Mouse (Mus musculus) spleen, adult 2 months (tissue): ENCODE measurements around the gene Dab2ip.

Source experiments
- CTCF ChIP-seq: fragments of 200-500 bp; IDR thresholded peaks from 2 replicates; pipeline ENCODE4 v1.5.1; 2011; ENCODE audit warnings: mild to moderate bottlenecking, inconsistent platforms; ENCODE audit not compliant: insufficient read depth, insufficient read length, insufficient replicate concordance; ENCODE audit errors: extremely low read depth
- POLR2A ChIP-seq: fragments of 200-500 bp; IDR thresholded peaks from 2 replicates; pipeline ENCODE4 v1.6.1; 2011; ENCODE audit warnings: low read depth, low read length, inconsistent platforms

GRCm38 (mm10) chr2:35662738-35663550, 104.9 kb downstream of the Dab2ip start:
- no peak for TF ChIP-seq POLR2A
- TF ChIP-seq CTCF, result no peak
